27 mouse cellular contexts compared by ENCODE assay signal in the genomic region with DNA sequence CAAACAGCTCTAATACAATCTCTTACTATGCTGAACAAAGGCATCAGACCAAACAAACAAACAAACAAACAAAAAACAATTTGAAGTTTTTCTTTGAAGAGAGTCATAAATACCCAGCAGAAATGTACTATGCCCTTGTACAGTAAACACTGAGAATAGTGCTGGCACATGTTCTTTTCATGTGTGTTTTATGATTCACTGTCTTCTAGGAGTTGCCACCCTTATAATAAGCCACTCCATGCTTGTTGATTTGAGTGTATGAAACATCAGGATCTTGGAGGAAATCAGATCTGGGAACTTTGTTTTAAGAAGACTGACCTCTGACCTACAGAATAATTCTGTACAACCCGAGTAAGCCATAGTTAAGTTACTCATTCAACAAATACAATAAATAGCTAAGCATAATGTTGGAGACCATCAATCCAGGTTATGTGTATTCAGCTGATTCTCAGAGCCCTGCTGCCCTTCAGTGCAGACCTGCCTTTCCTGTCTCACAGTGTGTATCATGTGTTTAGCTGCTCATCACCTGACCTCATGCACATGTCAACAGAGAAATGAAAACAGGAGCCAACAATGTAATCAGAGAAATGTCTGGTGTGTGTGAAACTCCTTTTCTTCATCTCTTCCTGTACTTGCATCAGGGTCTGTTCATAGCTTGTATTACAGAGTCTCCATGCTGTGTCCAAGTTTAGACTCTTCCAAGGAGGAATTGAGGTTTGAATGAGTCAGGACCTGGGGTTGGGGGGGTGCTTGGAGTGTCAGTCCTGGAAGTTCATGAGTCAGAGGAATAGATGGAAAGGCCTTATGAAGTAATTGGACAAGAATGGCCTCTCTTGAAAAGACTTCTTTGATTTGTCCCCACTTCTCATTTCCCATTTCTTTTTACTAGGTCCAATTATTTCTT.
A peak's percentile ranks its signal among the peaks of the same experiment; 100 is the strongest.
DNase-seq lines count a peak whose midpoint lies in the region; ATAC-seq and TF ChIP-seq lines count a peak whose summit lies in the region.
"Had no signal": no experiment of that assay in that cellular context is flagged by ENCODE, and none has a peak within 500 bp of the region (broad histone marks: within the 10 kb centered on the region; RNA-seq: fewer than 3 reads in every experiment).

No protein-coding gene starts in this region.

- peaks cover 3% of the 10 kb centered on the region for H3K4me1 ChIP-seq in embryonic fibroblast, embryonic 13.5 days (ENCODE audit: control insufficient read depth, insufficient read depth, low read length)
- peaks cover 15% of the 10 kb centered on the region for H3K4me1 ChIP-seq in neural tube, embryonic 15.5 days
- H3K4me1 ChIP-seq: embryonic facial prominence, embryonic 15.5 days; heart, embryonic 12.5 days; heart, embryonic 15.5 days had no signal

- no peak for TF ChIP-seq POLR2A in embryonic fibroblast, embryonic 13.5 days (IDR thresholded peaks at IDR 0.05; ENCODE audit: low read depth, low read length)

- whole genome bisulfite sequencing in neural tube, embryonic 15.5 days = 73% methylated on average over 1 of the region's 1 CpGs

- peak overlapping the region; percentile 30; the same call in 1 of the 2 replicates for H3K27ac ChIP-seq in embryonic fibroblast, embryonic 13.5 days (ENCODE audit: insufficient read depth, low read length)
- peak overlapping the region; percentile 51; the same call in 1 of the 2 replicates for H3K27ac ChIP-seq in neural tube, embryonic 15.5 days (replicated peaks)
- H3K27ac ChIP-seq: embryonic facial prominence, embryonic 12.5 days; embryonic facial prominence, embryonic 15.5 days; heart, embryonic 15.5 days; hindbrain, embryonic 10.5 days had no signal

- no peak for TF ChIP-seq CTCF in embryonic fibroblast, embryonic 13.5 days (IDR thresholded peaks at IDR 0.05; ENCODE audit: borderline replicate concordance, insufficient read depth, low read length)

- no peak overlapping the region for H3K4me3 ChIP-seq in embryonic fibroblast, embryonic 13.5 days (ENCODE audit: insufficient read depth, low read length)
- H3K4me3 ChIP-seq in neural tube, embryonic 15.5 days (replicated peaks) = no peak overlapping the region
- H3K4me3 ChIP-seq: embryonic facial prominence, embryonic 12.5 days; embryonic facial prominence, embryonic 15.5 days; heart, embryonic 12.5 days; heart, embryonic 15.5 days; hindbrain, embryonic 10.5 days; hindbrain, embryonic 13.5 days had no signal

- DNase-seq in 3134 (ENCODE audit: extremely low read depth, insufficient read length, low spot score) (peak; percentile 42), 3T3-L1 (ENCODE audit: low read depth, low spot score) (peak; percentile 10)
- no peak for DNase-seq in kidney, adult 8-10 months
- DNase-seq: adrenal gland, postnatal 10 days; B cell, adult 2 months; cerebellum, adult 18-20 months; cerebellum, adult 9-10 months; cerebellum, postnatal 14 days; forebrain, postnatal 0 days; gastrocnemius, postnatal 25 days; heart, adult 18-20 months; heart, postnatal 10 days; heart, postnatal 36 days; kidney, adult 11 months had no signal

- H3K27me3 ChIP-seq in neural tube, embryonic 15.5 days (replicated peaks) = no peaks in the 10 kb centered on the region
- H3K27me3 ChIP-seq: embryonic facial prominence, embryonic 12.5 days; embryonic facial prominence, embryonic 15.5 days; heart, embryonic 12.5 days; heart, embryonic 15.5 days; hindbrain, embryonic 13.5 days had no signal

- no peak overlapping the region for H3K4me2 ChIP-seq in neural tube, embryonic 15.5 days
- H3K4me2 ChIP-seq: embryonic facial prominence, embryonic 12.5 days; embryonic facial prominence, embryonic 15.5 days; heart, embryonic 12.5 days; heart, embryonic 15.5 days; hindbrain, embryonic 13.5 days had no signal

- no peaks in the 10 kb centered on the region for H3K9me3 ChIP-seq in neural tube, embryonic 15.5 days (replicated peaks)
- H3K9me3 ChIP-seq: embryonic facial prominence, embryonic 12.5 days; embryonic facial prominence, embryonic 15.5 days; heart, embryonic 12.5 days; heart, embryonic 15.5 days; hindbrain, embryonic 10.5 days; hindbrain, embryonic 13.5 days had no signal

- no peak overlapping the region for H3K9ac ChIP-seq in neural tube, embryonic 15.5 days (replicated peaks)
- H3K9ac ChIP-seq: embryonic facial prominence, embryonic 12.5 days; embryonic facial prominence, embryonic 15.5 days; forebrain, postnatal 0 days; heart, embryonic 12.5 days; heart, embryonic 15.5 days; hindbrain, embryonic 13.5 days had no signal

- no peak for ATAC-seq in neural tube, embryonic 15.5 days (ENCODE audit: low FRiP score)
- no peak for ATAC-seq in erythroblast, adult 5-6 weeks (replicated peaks; ENCODE audit: low FRiP score, poor library complexity, severe bottlenecking)
- ATAC-seq in megakaryocyte, adult 5-6 weeks (ENCODE audit: poor library complexity, severe bottlenecking) = no peak
- ATAC-seq: forebrain, embryonic 14.5 days; forebrain, postnatal 0 days; hindbrain, embryonic 16.5 days; Patski had no signal

- no peaks in the 10 kb centered on the region for H3K36me3 ChIP-seq in neural tube, embryonic 15.5 days
- H3K36me3 ChIP-seq: embryonic facial prominence, embryonic 12.5 days; embryonic facial prominence, embryonic 15.5 days; heart, embryonic 12.5 days; heart, embryonic 15.5 days; hindbrain, embryonic 10.5 days; hindbrain, embryonic 13.5 days had no signal

Comparison
In these comparisons a context has a peak if more than half of its experiments do, and no peak if none do; other contexts are left out.
1. DNase-seq: peak in 3134 (single experiment) and 3T3-L1 (single experiment); none in kidney, adult 8-10 months (0 of 2).